Mouse (Mus musculus) cerebellum, postnatal 25 days (tissue): ENCODE measurements around the gene Arhgef11.

ENCODE experiments used
- DNase-seq, 2 experiments: peaks; one replicate each; pipeline ENCODE4 v3.0.0; 2021; ENCODE audit warnings: mixed read lengths in 2 of 2

The Arhgef11 gene

DNA sequence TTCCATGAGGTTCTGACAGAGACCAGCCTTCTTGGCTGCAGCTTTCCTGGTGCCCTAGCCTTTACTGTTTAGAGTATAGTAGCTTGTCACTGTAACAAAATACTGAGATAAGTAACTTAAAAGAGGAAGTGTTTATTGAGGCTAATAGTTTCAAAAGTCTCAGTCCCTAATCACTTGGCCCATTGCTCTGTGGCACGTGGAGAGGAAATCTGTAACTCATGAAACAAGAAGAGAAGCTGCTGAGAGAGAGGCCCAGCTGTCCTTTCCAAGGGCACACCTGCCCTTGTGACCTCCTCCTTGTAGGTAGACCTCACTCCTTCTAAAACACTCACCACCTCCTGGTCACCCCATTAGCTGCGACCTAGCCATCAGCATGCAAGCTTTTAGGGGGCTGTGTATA is 101.2 kb downstream of the Arhgef11 start:
- DNase-seq, result no peak

DNA sequence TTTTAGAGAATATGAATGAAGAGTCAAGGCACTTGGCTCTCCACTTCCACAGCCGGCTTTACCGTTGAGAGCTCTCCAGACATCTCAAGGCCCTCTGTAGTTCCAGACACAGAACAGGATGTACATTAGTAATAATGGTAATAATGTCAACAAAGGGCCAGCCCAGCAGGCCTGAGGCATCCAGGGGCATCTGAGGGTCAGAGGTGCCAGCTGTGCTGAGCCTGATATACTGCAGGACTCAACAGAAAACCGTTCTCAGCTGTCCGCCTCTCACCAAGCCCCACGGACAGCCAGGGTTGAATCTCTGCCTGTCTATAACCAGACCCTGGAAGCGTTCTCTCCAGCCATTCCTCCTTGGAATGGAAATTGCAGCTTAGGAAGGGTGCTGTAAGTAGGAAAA is 107.2 kb downstream of the Arhgef11 start:
- DNase-seq, result no peak

DNA sequence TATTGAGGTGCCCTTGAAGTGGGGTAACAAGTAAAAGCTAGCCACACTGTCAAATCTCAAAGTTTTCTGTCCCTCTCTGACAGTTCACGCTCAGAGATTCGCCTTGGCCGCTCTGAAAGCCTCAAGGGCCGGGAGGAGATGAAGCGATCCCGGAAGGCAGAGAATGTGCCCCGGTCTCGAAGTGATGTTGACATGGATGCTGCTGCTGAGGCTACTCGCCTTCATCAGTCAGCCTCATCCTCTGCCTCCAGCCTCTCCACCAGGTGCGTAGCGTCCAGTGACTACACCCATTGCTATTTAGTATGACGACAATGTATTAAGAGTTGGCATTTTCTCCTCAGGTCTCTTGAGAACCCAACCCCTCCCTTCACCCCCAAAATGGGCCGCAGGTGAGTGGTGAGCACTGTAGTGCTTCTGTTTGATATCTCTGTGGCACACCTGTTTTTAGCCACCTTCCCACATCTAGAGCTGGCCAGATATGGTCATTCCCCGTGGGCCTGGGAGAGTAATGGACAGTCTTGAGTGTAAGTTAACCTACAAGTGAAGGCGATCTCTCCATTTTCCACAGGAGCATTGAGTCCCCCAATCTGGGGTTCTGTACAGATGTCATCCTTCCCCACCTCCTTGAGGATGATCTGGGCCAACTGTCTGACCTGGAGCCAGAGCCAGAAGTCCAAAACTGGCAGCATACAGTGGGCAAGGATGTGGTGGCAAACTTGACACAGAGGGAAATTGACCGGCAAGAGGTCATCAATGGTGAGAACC is 108.2 kb downstream of the Arhgef11 start:
- DNase-seq, result no peak

DNA sequence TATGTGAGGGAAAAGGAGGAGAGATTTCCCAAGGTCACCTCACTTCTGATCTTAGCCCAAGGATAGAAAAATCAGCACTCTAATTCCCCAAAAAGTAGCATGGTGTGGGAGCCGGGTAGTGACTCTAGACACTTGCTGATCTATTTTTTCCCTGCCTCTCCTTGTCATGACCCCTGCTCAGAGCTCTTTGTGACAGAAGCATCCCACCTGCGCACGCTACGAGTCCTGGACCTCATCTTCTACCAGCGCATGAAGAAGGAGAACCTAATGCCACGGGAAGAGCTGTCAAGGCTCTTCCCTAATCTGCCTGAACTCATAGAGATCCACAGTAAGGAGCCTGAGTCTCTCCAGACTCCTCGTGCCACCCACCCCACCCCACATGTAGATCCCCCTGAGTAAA is 108.8 kb downstream of the Arhgef11 start:
- DNase-seq, result no peak

DNA sequence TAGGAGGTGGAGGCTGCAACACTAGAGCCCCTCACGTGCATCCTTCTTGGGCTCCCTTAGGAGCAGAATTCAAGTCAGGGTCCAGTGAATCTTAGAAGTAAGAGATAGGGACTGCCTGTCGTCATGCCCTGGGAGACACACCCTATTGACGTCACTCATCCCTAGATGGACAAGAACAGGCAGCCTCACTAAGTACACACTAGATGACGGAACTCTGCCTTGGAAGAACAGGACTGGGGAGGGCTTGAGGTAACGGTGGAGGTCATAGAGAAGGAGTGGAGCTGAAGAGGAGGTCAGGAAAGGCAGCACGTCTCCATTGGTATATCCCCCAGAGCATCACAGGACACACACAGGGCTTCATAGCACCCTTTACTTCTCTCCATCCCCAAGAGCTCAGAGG is 111.3 kb downstream of the Arhgef11 start:
- DNase-seq, result no peak

DNA sequence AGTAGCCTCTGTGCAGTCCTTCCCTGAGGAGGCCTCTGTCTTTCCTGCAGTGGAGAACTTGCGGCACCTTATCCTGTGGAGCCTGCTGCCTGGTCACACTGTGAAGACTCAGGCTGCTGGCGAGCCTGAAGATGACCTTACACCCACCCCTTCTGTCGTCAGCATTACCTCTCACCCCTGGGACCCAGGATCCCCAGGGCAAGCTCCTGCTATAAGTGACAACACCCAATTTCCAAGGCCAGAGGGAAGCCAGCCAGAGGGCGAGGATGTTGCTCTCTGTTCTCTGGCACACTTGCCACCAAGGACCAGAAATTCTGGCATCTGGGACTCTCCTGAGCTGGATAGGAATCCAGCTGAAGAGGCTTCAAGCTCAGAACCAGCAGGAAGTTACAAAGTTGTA is 115.7 kb downstream of the Arhgef11 start:
- no peak for DNase-seq

DNA sequence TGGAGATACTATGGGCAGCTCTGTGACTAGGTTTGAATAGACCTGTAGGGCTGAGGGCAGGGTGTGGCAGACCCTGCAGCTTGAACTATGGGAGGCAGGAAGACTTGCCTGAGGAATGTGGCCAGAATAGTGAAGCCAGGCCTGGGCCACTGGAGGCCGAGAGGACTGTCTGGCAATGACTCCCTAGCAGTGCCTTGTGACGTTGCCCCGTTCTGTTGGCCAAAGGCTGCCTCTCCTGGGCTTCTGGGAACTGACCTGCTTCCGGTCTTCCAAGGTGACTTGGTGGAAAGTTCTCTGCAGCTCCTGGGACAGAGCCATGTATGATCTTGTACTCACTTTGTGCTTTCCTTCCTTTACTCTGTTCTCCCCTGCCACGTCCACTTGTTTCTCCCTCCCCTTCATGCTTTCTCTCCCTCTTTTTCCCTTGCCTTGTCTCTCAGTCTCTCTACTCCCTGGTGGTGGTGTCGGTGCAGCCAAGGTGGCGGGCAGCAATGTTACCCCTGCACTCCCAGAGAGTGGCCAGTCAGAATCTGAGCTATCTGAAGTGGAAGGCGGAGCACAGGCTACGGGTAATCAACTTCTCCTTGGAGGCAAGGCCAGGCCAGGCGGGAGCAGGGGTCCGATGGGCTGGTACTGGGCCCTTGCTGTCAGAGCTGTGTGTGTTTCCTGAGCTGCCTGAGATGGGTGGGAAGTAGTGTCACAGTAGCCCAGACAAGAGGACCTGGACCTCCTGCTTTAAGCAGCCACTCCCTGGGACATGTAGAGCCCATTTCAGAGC is 116.8 kb downstream of the Arhgef11 start:
- no peak for DNase-seq

DNA sequence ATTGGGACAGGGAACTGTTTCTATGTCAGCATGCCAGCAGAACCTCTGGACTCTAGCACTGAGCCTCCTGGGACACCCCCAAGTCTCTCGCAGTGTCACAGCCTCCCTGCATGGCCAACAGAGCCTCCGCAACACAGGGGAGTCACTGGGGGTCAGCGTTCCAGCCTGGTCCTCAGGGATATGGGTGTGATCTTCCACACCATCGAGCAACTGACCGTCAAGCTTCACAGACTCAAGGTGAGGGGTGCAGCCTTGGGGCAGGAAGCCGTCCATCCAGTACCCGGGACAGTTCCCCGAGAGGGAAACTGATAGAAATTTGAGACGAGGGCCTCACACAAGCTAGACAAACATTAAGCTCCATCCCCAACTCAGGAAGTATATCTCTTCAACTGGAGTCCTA is 118.0 kb downstream of the Arhgef11 start:
- DNase-seq, result no peak

DNA sequence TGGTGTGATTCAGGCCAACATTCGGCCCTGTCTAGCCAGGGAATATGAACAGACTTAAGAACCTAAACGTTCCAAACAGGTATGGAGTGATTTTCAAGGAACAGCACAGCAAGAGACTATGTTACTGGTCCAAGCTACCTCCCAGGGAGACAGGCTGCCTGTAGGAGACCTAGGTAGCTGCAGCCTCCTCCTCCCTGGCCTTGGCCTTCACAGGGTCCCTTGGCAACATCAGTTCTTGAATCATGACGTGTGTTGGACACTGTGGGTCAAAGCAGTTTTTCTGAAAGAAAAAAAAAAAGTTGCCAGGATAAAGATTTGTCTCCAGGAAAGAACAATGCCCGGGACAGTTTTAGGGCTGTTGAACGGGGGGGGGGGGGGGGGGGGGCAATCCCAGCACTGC is 121.5 kb downstream of the Arhgef11 start:
- DNase-seq, result no peak

DNA sequence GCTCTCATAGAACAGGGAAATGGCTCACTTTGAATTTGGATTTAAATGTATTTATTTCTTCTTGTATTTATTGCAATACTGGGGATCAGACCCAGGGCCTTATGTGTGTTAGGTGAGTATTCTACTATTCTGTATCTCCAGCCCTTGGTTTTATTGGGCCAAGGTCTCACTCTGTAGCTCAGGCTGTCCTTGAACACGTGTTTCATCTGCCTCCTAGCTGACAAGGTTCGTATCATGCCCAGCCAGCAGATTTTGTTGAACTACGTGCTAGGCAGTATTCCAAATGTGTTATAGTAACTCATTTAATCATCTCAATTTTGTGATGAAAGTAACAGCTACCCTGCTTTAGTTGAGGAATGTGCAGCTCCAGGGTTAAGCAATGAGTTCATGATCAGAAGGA is 124.7 kb downstream of the Arhgef11 start:
- no peak for DNase-seq

DNA sequence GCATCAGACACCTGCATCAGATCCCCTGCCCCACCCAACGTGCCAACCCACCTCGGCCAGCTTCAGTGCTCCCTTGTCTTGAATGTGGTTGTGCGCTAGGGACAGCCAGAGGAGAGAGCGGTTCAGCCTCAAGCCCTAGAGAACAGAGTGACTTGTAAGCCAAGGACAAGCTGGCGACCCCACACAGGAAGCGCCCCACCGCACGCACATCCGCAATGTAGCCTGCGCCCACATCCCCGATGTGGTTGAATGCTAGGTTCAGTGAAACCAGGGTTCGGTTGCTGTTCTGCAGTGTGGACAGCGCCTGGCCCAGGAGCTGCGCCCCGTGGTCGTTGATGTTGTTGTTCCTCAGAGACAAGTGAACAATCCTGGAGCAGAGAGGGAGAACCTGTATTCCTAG is 125.4 kb downstream of the Arhgef11 start:
- DNase-seq, result no peak

DNA sequence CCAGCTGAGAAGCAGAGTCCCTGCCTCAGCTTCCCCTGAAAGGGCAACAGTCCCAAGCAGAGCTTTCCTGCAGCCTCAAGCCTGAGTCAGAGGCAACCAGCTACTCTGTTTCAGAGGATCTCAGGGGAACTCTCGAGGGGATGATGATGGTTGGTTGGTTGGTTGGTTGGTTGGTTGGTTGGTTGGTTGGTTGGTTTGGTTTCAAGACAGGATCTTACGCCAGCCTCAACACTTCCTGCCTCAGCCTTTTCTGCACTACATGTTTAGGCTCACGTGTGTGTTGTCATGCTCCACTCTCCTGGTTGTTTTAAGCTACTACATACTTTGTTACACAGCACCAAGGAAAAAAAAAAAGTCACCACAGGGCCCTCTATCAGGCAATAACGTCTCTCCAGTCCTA is 126.6 kb downstream of the Arhgef11 start:
- DNase-seq, result no peak

DNA sequence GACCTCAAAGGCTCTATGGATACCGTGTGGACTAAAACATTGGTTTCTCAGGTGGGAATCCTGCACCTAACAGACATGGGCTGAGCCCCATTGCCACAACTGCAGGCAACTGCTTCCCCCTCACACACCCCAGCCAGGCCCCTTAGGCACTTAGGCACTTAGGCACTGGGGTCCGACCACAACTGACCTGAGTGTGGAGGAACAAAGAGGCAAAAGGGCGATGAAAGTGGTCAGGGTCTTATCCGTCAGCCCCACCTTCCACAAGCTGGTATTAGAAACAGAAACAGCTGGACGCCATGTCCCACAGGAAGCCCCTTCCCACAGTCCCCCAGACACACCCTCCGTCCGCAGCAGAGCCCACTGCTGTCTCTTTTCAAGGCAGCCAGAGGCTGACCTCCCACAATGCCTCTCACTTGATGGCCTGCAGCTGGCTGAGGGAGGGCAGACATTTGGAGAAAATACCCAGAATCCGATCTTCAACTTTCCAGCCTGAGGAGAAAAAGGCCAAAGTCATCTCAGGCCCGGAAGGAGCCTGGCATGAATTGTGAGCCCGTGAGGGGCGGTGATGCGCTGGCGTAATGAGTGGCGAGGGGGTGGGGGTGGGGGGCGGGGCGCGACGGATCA is 127.8 kb downstream of the Arhgef11 start:
- DNase-seq, result no peak

DNA sequence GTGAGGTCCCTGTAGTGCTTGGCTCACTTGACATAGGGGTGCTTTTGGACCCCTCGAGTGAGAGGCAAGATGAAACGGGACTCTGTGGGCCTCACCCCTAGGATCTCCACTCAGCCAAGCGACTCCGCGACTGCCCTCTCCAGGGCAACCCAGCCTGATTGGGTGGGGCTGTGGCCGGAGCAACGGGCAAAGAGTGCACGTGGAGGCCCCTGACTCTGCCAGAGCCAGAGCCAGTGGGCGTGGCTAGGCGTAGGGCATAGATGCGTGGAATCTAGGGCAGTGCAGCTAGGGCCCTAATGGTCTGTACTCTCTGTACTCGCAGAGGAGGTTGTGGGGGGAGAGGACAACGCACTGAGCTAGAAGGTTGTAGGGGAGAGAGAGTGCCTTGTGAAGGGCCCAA is 131.1 kb downstream of the Arhgef11 start, which contains the start of gene Lrrc71:
Gene Lrrc71 (minus strand): TSS at position 195 of the 400 bp plus-strand sequence.
- peak in 1 of 2 experiments; percentile 21 for DNase-seq

DNA sequence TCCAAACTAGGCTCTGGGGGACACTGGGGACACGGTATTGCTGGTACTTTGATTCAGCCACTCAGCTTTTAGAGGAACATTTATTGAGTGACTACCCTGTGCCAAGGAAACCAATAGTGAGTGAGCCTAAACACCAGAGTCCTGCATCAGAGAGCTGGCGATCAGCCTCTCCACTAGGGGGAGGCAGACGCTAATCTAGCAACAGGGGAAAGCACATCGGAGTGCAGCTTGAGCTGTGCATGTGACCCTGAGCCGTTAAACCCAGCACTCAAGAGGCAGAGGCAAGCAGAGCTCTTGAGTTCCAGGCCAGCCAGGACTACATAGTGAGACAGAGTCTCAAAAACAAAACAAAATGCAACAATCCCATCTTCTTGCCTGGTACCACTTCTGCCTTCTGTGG is 131.7 kb downstream of the Arhgef11 start:
- peak; percentile 30 to 64 for DNase-seq

DNA sequence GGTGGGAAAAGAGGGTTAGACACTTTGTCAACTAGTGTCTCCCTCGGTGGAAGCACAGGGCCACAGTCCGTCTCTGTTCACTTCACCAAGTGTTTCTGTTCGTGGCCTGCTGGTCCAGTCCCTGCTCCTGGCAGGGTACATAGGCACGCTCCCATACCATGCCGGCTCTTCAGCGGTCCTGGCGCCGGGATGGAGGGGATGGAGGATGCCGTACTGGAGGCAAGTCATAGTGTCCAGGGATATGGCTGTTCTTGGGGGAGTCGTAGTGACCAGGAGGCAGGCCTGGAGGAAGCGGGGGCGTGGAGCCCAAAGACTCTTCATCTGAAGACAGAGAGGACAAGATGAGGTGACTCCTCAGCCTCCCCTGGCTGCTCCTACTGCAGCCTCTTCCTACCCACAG is 132.6 kb downstream of the Arhgef11 start:
- no peak for DNase-seq

DNA sequence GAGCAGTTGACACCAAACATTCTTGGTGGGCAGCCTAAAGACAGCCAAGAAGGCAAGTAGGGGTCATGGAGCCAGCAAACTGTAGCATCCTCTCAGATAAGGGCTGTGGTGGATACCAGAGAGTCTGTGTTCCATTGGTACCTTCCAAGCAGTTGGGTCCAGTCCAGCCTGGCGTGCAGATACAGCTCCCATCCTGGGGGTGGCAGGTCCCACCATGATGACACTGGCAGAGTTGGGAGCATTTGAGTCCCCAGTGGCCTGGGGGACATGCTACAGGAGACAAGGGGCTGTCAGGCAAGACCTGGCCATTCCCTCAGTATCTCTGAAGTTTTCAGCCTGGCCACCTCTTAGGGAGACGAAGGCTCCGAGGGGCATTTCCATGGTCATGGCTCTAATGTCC is 135.2 kb downstream of the Arhgef11 start:
- DNase-seq, result no peak

DNA sequence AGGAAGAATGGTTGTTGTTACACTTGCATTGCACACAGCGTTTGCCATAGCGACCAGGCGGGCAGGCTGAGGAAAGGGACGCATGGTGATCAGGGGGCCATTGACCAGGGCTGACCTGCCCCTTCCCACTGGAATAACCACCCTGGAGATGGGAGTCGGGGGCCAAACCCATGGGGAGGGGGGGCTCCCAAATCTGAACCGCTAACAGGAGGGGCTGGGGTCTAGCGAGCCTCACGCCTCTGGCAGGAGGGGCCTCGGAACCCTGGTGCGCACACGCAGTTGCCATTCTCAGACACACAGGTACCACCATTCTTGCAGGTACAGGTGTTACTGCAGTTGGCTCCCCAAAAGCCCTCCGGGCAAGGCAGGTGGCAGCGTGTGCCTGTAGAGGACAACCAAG is 136.5 kb downstream of the Arhgef11 start:
- DNase-seq, result no peak

DNA sequence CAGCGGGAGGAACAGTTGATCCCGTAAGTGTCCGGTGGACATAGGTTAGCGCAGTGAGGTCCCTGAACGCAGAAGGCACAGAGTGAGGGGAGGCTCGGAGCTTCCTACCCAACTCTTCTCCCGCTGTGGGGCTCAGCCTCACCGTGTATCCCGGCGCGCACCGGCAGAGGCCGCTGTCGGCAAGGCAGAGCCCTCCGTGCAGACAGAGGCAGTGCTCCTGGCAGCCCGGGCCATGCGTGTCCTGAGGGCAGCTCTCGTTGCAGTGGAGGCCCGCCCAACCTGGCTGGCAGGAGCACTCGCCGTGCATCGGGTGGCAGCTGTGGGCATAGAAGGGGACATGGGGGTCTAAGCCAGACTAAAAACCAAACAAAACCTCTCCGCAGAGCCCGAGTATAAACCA is 138.6 kb downstream of the Arhgef11 start:
- DNase-seq, result peak; percentile 92 to 95

DNA sequence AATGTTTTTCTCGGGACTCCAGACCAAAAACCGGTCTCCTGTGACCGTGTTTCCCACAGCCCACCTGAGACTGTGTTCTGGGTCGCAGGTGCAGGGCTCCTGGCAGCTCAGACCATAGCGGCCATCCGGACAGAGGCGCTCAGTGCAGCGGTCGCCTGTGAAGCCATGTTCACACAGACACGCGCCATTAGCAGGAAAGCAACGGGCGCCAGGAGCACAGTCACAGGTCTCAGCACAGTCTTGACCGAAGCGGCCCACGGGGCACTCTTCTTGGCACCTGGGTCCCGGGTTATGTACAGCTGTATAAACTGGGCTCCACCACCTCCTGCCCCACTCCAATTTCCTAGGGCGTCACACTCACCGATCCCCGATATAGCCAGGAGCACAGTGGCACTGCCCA is 139.1 kb downstream of the Arhgef11 start:
- peak in 1 of 2 experiments; percentile 43 for DNase-seq

DNA sequence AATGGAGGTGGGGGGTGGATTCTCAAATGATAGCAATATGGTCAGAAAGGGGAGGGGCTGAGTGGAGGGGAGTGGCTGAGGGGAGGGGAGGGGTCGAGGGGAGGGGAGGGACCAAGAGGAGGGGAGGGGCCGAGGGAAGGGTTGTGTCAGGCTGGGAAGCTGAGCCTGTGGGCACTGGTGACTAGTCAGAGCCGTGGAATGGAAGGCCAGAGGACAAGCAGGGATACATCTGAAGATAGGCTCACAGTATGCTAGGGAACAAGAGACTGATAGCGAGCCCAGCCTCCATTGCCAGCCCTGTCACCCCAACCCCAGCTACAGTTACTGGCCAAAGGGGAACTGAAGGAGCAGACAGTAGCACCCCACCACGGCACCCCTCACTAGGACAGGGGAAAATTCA is 141.3 kb downstream of the Arhgef11 start:
- no peak for DNase-seq

DNA sequence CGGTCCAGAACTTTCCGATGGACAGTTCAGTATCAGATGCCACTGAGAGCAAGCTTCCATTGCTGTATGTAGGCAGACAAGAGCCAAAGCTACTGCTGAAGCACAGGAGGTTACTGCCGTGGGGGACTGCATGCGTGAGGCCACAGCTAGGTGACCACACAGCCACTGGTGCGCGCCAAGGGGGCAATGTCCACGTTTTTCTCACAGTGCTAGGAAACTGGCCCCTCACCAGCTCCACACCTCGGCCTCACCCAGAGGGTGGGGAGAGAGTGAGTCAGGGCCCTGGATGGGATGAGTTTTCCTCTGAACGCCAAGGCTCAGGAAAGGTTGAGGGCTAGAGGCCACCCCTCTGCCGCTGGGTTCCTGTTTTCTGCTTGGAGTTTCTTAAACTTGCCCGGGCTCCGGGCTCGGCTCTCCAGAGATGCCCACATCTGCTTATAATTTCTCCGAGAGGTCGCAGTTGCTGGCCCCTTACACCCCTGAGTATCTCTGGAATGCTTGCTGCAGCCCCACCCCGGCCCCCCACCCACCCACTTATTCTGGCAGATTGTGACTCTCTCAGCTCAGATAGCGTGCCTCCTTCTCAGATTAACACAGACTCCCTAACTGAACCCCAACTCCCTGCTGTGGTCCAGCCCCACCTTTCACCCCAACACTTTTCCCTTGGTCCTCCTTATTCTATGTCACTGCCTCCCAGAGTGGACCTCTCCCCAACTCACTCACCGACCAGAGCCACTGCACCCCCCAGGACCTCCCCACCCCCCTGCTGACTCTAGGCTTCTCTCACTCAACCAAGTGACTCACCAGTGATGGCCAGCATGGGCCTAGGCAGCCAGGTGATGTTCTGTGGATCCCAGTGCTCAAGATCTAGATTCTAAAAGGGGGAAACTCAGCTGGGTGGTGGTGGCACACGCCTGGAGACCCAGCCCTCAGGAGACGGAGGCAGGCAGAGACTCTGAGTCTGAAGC is 144.3 kb downstream of the Arhgef11 start:
- DNase-seq, result no peak

DNA sequence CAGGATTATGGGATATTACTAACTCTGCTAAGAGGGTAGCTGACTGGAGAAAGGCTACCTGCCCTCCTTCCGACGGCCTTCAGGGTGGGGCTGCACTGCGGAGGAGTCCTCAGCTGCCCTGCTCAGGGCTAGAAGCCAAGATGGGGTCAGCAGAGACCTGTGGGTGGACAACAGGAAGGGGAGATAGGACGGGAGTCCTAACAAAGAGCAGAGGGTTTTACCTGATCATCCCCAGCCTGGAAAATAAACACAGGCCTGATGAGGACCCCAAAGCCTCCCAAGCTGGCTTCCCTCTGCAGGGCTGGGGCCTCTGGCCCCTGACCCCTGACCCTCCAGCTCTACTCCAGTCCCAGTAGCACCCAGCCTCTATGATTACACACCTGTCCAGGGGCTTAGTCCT is 145.8 kb downstream of the Arhgef11 start:
- no peak for DNase-seq
